Mouse (Mus musculus) frontal cortex, postnatal 25 days (tissue): ENCODE results near the gene Fgd2.
"Not testable (repeated sequence)": the region's sequence is repeated elsewhere in the genome, so short reads cannot be mapped to it uniquely, and the experiment has no call there.

Experiments
- DNase-seq, 2 experiments: peaks; one replicate each; pipeline ENCODE4 v3.0.0; 2022; ENCODE audit warnings: low spot score in 2 of 2

The Fgd2 gene

DNA sequence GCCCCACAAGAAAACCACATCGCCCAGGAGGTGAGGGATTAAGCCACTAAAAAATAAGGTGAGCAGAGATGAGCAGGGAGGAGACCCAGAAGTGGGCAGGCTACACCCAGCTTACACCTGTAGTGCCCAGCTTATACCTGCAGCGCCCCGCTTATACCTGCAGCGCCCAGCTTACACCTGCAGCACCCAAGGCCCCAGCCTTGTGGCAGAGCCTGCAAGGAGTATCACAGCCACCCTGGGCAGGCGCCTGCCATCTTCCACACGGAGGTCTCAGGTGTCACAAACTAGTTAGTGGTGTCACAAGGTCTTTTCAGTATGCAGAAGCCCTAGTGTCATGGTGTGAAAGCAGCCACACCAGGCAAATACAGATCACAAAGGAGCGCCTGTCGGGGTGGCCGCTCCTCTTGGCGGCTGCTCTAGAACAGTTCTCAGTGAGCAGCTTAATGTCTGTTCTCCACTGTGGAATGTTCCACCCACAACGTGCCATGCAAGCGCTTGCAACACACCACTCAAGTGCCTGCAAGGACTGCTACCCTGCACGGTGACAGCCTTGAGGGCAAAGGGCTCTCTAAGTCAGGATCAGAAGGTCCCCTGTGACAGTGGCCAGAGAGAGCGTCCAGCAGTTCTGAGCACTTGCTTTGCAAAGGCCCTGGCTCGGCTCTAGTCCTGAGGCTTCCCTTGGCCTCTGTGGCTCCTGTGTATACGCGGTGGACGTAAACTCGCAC is 24.3 kb upstream of the Fgd2 start:
- DNase-seq, result no peak

DNA sequence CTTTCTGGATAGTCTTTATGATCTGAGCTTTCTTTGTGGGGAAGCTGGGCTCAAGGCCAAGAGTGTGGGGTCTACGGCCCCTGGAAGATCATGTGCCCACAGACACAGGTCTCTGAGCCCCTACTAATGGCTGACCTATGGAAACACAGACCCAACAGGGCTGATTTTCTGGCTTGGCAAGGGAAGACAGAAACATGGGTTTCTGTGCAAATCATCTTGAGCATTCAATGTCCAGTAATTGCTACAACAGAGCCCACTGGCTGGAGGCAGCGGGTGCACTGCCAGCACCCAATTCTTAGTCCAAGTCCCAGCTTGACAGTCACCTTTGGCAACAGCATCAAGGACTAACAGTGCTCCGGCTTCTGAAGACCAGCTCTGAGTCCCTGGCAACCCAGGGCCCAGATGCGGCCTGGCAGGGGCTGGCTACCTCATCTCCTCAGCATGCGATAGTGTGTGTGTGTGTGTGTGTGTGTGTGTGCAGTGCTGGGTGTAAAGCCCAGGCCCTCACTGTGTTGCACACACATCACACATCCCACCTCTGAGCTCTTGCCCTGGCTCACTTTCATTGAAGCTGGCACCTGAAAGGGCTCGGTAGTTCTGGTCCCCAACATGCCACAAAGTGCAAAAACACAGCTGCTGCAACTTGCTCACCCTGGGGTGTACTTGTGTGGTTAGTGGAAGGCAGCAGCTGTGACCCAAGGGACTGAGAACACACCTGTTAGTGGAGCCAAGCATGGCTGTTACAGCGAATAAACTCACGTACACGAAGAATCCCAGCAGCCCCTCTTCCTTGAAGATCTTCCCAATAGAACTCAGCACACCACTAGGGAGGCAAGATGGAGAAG is 22.5 kb upstream of the Fgd2 start:
- DNase-seq, result no peak

DNA sequence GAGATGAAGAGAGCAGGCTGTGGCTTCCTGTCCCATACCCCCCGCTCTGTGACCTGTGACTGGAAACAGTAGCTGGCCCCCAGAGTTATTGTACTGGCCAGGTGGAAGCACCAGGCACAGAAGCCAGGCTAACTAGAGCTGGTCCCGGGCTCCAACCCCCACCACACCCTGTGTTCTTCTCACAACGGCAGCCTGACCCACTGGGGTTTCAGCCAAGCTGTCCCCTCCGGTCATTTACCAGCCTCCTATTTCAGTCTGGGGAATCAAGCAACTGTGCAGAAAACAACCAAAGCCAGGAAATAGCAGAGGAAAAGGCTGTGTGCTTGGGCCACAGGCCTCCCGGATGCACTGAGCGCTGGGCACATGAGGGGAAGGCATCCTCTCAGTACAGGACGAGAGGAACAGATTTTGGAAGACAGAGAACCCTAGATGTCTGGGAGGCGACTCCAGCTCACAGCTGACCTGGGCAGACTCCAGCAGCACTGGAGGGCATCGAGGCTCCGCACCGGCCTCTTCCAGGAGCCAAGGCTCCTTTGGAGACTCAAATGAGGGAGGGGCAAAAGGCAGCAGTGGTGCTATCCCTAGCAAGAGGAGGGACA is 21.4 kb upstream of the Fgd2 start:
- DNase-seq, result no peak

DNA sequence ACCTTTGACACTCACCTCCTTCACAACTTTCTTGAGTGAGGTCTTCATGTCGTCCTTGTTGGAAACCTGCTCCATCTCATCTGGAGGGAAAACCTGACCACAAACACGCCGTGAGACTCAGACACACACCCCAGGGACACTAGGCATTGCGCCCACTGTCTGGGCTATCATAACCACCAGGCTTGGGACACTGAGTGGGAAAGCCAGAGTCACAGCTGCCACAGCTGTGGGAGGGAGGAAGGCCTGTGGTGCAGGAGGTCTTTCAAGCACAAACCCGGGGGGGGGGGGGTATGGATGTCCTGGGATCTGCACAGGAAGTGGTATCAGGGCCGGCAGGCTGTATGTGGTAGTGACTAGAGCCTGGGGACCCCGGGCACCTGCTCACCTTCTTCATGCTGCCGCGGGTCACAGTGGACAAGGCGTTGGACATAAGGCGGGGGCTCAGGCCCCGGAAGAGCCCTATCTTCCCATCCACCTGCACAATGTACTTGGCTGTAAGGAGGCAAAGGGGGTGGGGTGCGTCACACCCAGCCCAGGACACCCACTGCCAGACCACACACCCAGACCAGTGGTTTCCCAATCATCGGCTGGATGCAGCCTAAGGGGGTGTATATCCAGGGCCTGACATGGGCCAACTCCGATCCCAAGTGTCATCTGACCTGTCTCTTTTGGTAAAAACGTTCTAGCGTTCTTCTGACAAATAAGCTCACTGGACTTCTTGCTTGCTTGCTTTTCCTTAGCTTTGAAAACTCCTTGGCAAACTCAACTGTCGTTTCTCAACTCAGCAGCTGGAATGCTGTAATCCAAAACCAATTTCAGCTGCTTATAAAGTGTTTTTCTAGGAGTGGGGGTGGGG is 20.1 kb upstream of the Fgd2 start:
- DNase-seq, result no peak

DNA sequence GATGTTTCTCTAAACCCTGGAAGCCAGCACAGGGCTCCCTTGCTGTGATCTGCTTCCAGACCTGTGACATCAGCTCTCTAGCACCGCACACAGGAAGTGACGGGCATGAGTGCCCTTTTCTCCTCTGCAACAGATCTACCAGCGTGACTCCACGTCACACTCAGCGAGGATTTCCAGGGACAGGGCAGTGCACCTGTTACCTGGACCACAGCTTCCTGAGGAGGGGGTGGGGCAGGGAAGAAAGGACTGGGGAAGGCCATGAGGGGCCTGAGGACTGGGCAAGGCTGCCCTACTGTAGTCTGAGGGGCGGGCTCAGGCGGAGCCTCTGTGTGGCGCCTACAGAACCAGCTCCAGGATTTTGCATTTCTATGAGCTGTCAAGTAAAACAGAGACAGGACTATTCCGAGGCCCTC is 19.1 kb upstream of the Fgd2 start:
- DNase-seq, result no peak

DNA sequence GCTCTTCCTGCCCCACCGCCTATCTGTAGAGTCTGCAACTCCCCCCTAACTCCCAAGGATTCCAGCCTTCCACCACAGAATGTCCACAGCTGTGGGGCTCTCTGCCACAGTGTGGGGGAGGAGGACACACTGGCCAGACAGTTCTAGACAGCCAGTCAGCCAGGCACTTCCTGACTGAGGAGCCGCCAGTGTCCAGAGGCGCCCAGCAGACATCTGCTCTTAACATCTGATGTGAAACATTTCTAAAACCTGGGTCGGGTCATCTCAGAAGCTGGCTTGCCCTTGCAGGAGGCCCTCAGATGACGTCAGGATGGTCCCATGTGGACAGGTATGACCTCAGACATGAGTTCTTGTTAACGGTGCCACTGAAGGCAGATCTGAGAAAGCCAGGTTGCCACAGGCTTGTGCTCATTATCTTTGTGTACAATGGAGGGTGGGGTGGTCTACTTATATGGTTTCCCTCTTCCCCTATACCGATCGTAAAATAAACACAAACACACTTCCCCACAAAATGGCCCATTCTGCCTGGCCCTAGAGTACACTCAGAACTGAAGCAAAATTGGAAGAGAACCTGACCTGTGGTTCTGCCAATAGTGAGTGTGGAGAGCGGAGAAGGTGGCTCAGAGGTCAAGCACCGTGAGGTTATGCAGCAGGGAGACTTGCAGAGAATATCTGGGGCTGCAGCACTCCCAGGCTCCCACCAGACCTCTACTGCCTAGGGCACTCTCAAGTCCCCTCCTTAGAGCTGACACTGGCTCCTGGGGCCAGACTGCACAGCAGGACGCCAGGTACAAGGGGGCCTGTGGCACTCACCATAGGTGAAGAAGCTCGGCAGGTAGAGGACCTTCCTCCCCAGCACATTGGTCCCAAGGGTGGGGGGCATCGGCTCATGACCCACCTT is 18.5 kb upstream of the Fgd2 start:
- no peak for DNase-seq

DNA sequence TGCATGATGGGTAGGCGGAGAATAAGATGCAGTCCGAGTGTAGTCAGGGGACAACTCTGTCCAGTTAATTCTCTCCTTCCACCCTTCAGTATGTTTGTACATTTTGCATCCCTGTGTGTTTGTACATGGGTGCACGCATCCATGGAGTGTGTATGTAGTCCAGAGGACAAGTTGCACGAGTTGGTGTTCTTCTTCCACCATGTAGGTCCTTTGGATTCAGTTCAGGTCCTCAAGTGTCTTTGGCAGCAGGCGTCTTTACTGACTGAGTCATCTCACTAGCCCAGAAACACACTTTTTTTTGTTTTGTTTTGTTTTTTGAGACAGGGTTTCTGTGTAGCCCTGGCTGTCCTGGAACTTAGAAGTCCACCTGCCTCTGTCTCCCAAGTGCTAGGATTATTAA is 17.5 kb upstream of the Fgd2 start:
- no peak for DNase-seq

DNA sequence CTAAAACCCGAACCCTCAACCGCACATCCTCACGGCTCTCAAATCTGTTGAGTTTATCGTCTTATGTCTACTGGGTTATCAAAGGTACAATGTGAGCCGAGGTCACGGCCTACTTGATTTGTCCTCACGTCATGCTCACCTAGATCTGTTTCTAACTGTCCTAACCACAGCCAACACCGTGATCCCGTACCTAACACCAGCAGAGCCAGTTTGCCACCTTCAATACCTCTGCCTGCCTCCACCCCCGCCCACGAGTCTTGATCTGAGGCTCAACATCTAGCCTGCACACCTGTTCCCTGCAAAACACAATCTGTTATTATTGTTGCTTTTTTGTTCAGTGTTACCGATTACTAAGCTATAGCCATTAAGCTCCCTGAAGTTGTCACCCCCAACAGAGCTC is 15.4 kb upstream of the Fgd2 start:
- DNase-seq, result no peak

DNA sequence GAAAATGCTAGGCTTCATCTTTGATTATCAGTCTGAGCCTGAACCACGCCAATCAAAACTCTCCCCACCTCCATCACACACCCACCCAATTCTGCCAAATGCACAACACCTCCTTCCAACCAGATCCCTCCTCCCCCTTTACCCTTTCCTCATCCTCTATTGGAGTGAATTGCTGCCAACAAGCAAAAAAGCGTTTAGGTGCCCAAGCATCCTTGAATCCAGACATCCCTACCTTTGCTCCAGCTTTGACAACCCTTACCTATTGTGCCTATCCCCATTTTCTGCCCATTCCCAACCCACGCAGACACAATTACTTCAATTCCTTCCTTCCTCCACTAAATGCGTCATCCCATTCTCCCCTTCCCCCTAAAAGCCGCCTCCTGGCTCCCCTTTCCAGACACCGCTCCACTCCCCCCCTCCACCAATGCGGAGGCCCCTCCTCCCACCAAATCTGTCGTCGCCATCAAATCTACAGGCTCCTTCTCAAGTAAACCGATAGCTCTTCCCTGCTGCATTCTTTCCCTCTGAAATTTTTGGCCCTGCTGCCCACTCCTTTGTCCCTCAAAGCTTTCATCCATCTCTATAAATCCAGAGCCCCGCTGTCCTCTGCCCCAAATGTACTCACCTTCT is 14.1 kb upstream of the Fgd2 start:
- DNase-seq, result no peak

DNA sequence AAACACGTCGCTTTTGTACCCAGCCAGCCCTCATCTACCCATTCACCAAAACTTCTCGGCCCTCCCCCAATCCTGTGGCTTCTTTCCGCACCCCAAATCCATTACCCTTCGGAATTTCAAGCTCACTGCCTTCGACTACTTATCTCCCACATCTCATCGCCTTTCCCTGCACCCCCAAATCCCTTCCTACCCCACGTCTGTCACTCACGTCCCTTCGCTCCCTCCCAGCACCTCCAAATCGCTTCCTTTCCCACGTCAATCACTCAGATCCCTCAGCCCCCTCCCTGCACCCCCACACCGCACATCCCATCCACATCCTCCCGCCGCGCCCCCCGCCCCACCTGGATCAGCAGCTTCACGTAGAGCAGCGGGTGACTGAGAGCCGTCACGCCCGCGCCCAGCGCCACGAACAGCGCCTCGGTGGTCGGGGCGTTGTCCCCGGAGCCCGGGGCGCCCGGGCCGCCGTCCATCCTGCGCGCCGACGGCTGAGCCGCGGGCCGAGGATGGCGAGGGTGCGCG is 13.5 kb upstream of the Fgd2 start:
- no peak for DNase-seq

DNA sequence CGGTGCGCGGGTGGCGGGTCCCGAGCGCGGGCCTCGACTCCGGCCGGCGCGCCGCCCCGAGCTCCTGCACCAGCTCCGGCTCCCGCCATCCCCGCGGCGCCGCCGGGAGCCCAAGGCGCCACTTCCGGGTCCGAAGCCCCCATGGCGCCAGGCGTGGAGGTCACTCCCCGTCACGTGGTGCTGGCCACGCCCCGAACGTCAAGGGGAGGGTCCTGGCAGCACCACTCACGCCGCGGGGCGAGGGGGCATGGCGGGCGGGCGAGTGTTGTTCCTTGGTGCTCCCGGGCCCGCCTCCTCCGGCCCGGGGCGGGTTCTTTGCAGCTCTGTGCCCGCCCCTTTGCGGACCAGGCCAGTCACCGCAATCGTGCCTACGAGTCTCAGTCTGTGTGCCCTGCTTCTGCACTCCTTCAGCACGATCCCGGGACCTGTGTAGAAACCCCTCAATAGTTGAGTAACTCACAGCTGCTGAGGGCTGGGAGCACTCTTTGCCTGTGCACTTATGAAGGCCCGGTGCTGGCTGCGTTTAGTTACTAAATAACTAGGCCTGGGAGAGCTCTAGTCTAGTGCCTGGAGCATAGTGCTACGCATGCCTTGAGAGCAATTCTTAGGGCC is 13.0 kb upstream of the Fgd2 start, which contains the start of gene Mtch1:
TSS of gene Mtch1 (minus strand) at position 290 of the 612 bp plus-strand sequence.
- DNase-seq, result peak; percentile 90 to 95

DNA sequence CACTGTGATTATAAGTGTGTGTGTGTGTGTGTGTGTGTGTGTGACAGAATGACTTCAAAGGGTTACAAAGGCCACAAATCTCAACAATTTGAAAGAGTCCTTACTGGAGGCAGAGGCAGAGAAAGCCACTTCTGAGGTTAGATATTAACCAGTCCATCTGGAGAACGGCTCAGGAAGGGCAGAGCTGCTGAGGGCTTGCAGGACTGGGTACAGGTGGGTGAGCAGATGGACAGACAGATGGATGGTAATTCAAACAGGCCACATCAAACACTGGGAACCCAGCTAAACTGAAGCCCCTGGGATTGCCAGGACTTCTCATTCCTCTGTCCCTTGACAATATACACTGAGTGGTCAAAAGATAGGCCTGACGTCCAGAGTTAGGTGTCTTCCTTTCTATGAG is 11.7 kb upstream of the Fgd2 start:
- DNase-seq, result no peak

DNA sequence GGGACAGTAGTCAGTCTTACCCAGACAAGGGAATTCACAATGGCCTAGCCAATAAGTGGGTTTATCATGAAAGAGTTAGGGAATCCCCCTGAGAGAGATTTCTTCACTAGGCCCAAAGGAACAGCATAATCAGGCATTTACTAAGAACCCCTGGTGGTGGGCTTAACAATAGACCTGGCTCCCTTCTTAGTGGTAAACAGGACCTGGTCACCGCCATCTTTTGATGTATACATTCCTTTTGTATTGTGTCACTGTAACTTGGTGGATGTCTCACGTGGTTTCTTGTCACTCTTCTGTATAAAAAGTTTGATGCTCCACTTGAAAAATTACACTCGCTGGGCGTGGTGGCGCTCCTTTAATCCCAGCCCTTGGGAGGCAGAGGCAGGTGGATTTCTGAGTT is 9.7 kb upstream of the Fgd2 start:
- not testable (repeated sequence) for DNase-seq

DNA sequence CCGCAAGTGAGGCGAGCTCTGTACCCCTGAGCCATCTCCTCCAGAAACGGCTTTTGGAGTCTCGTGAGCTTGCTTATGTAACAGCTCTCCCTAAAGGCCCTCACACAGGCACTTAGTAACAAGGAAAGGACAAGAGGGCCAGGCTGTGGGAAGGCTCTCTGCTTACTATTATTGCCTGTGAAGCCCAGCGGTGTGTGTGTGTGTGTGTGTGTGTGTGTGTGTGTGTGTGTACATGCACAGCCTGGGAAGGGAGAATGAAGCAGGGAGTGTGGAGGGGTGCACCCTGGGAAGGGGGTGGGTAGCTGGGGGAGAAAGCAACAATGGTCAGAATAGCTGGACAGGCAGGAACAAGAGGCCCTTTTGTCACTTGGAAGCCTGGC is 5.3 kb upstream of the Fgd2 start:
- DNase-seq, result no peak

DNA sequence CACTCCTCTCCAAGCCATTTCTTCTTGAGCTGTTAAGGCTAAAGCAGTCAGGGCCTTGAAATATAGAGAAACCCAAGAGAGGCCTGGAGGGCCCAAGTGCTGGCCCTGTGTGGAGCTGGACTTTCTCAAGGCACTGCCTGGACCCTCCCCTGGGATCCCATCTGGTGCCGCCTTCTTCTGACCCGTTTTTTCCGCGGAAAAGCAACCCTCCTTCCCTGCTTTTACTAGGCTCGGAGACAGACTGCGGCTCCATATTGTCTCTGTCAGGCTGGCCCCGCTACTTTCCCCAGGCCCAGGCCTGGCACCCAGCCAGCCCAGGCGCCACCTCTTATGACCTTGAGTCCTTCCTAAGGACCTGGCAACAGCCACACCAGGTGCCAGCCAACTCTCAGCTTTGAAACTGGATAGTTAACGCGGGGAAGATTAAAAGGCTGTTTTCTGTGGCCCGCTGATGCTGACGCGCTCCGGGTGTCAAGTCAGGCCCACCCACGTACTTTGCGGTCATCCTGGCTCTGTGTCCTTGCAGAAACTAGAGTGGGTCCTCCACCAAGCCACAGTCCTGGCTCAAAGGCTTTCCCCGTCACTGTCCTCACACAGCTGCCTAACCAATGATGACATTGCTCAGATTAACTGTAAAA is 4.8 kb upstream of the Fgd2 start:
- peak in 1 of 2 experiments; percentile 34 for DNase-seq

DNA sequence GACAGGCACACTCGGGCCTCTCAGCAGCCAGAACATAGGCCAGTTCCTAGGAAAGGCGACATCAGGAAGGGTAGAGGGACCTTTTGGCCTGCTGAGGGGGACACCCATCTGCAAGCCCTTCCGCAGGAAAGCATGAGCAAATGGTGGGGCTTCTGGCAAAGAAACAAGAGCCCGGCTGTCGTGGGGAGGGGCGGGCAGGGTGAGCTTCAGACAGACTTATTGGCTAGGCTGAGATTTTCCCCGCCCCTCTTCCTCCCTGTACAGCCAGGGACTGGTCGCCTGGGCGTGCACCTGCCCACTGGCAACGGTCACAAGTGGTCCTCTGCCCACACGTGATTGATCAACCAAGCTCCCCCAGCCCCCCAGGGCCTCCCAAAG is 4.2 kb upstream of the Fgd2 start:
- DNase-seq, result no peak

DNA sequence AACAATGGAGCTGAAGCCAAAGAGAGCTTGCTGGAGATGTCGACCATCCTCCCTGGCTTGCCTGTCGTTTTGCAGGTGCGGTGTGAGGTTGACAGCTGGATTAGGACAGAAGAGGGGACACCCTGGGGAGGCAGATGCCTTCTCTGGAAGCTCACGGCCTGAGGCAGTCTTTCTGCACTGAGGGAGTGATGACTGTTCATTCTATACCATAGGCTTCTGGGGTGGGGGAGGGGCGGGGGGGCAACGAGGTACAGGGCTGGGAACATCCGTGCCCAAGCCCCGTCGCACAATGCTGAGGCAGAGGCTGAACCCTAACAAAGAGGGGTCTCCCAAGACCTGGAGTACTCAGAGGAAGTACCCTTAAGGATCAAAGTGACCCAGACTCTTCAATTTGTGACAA is 3.8 kb upstream of the Fgd2 start:
- DNase-seq, result no peak

DNA sequence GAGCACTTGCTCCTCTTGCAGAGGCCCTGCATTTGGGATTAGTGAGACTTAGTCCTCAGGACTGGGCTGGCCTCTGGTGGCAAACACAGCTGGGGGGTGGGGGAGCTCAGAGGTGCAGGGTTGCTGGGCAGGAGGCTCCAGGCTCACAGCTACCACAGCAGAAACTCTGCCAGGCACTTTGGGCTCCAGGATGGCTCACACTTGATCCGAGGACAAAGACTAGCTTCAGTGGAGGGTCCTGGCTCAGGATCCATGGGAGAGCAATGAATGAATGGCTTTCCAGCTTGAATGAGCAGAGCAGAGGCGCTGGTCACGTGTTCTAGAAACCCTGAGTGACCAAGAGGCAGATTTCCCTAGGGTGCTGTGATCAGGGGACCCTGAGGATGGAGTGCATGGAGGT is 1.8 kb upstream of the Fgd2 start:
- no peak for DNase-seq

DNA sequence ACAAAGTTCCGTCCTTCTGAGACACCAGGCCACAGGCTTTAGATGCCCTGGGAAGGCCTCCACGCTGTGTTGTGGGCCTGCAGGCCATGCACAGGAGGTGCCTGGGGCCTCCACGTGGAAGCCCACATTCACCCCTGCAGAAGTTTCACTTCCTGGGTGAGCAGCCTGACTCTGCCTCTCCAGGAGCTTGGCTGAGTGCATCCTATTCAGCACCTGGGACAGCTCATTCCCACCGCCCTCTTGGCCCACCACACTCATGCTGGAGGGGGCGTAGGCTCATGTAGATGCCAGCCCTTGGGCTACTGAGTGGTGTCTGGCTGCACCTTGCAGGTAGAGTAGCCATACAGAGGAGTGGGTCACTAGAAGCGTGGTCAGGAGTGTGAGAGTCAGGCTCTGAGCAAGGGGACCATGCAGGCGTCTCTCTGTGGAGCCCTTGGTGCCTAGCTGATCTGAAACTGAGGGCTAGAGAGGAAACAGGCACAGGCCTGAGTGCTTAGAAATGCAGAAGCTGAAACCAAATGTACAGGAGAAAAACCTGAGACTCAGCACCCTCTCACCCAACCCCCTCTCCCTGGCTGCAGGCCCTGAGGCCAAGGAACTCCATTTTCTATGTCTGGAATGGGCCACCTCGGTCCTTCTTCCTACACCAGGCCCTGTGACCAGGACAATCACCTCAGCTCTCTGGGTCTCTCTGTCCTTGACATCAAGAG is 1.4 kb downstream of the Fgd2 start:
- no peak for DNase-seq
